Mouse (Mus musculus) urinary bladder, postnatal 10 days (tissue): ENCODE data around the gene Klhl24.

Experiments
- DNase-seq: peaks from one replicate; pipeline ENCODE4 v3.0.0; 2022; ENCODE audit warnings: low spot score

Klhl24 gene

DNA sequence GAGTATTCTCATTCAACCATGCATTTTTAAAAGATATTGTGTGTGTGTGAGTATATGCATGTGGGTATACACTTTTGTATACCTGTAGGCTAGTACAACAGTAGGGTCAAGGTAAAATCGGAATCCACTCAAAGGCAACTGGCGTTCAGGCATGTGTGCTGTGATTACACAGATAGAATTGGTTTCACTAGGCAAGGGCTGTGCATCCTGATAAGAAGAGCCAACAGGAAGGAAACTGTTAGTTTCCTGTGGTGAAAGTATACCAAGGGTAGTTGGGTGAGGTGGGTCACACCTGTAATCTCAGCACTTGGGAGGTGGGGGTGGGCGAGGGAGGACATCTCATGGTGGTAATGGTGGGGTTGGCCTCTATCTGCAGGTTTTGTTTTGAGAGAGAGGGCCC lies 47.2 kb downstream of the Klhl24 start:
- DNase-seq, result no peak

DNA sequence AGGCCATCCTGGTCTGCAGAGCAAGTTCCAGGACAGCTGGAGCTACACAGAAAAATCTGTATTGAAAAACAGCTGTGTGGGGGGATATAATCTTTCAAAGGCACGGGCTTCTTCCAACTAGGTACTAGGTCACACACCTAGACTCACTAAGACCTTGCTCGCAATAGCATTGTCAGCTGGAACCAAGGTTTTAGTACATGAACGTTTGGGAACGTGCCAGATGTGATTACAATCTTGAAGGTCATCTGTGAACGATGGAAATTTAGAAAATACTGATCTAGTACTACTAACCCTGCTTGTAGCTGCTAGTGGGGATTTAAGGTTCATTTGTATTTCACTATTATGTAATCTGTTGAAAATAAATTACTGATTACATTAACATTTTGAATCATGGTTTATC lies 54.6 kb downstream of the Klhl24 start:
- DNase-seq, result no peak

DNA sequence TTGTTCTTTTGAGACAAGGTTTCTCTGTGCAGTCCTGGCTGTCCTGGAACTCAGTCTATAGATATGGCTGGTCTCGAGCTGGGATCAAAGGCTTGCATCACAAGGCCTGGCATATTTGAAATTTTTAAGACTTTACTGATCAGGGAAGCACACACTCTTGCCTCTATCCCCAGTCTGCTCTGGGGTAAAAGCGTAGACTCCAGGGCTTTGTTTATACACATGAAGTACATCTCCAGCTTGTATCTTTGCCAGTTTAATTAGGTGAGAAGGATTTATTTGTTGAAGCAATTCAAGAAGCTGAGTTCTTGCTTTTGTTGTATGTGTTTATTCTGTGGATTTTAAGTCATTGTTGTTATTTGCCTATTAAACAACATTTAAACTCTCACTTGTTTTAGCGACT lies 56.4 kb downstream of the Klhl24 start:
- DNase-seq, result no peak

DNA sequence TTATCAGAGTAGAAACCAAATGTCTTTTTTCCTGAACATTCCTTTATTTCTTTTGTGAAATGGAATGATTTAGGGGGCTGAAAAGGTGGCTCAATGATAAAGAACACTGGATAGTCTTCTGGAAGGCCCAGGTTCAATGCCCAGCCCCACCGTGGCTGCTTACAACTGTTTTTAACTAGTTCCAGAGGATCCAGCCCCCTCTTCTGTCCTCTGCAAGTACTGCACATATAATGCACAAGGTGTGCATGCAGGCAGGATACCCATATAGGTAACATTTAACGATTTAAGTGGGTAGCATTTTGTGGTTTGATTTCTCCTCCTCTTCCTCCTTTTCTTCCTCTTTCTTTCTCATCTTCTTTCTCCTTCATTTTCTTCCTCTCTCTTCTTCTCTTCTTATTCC lies 62.8 kb downstream of the Klhl24 start:
- DNase-seq, result no peak

DNA sequence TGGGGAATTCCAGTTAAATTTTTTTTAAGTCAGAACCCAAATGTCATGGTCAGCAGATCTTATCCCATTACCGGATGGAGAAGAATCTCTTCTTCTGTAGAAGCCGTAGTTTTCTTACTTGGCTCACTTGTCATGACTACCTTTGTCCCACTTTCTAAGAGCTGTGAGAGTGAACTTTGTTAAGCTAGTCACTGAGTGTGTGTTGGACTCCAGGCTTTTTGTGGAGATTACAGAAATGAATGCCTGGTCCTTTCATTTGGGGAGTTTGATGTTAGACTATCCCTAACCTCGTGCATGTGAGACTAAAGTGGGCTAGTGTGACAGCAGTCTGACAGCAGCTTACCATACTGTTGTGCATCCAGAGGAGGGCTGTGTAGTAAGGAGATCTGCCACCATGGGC lies 71.7 kb downstream of the Klhl24 start:
- no peak for DNase-seq

DNA sequence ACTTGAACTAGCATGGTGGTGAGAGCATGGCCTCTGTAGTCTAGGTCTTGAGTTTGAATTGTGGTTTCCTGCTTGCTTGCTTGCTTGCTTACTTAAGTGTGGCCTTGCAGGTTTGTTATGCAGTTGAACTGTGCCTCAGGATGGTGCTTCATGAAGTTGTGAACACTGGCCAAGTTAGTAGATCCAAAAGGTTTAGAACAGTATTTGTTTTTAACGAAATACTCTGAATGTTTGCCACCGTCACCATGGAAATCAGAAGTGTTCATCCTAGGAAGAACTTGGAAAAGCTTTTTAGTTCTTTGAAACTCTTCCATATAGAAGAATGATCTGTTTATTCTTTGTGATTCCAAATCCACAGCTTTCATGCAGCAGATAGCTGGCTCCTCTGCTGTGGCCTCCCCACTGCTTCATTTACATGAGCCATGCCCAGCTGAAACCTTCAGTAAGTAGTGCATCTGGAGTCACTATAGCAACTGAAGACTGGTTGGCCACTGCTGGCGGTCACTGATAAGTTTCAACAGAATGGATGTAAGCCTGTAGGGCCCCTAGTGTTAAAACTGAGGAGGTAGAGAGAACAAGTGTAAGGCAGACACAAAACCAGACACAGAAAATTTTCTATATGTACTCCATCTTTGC lies 72.2 kb downstream of the Klhl24 start:
- DNase-seq, result no peak
